Mouse (Mus musculus): Measurements from ENCODE around the gene Aox4. TPM values are rescaled to one million over a fixed set of nuclear protein-coding genes. Genes with fewer than 3 reads are reported as not detected.

Gene Aox4
- polyA plus RNA-seq, 1 experiment from 2014 or later, result 0.08 TPM

DNA sequence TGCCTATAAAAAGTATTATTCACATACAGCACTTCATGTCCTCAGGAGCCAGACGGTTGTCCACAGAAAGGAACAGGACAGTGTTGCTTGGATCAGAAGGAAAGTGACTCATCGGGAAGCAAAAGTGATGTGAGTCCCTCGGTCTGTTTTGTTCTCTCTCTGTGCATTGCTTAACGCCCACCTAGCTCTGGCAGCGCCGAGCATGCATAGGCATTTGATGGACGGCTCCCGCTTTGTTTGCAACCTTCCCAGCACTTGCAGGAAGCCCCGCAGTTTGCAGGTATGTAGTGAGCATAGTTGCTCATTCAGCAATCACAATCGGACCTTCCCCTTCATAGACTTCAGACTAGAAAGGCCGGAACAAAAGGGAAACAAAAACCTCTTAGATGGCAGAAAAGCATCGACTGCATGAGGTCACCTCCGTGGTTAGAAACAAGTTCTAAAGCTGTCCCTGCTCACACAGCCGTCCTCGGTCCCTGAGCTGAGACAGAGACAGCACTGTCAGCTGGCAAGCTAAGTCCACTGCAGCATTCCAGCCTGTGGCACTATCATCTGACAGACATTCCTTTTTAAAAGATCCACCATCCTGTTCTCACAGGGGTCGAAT is 79.8 kb downstream of the Aox4 start:
- no peaks in the 10 kb centered on the region for H3K27me3 ChIP-seq
- H3K4me2 ChIP-seq, result no peak overlapping the region
- H3K9ac ChIP-seq, result no peak overlapping the region
- H3K4me3 ChIP-seq, result no peak overlapping the region
- WGBS, result 43% methylated on average over 16 of the region's 16 CpGs
- ATAC-seq (ENCODE audit: low read depth), result no peak
- H3K4me1 ChIP-seq (replicated peaks), result no peaks in the 10 kb centered on the region
- no peaks in the 10 kb centered on the region for H3K9me3 ChIP-seq
- H3K27ac ChIP-seq (replicated peaks), result no peak overlapping the region
- H3K36me3 ChIP-seq, result no peaks in the 10 kb centered on the region

- H3K9ac ChIP-seq, result no peak overlapping the region
- 70% methylated on average over 13 of the region's 13 CpGs for WGBS
- H3K4me2 ChIP-seq, result no peak overlapping the region
Measured at GRCm38 (mm10) chr1:58291394-58292300, 81.5 kb downstream of the Aox4 start.

GRCm38 (mm10) chr1:58294730-58295129 is 84.5 kb downstream of the Aox4 start:
- 90% methylated on average over 5 of the region's 5 CpGs for WGBS
- H3K4me1 ChIP-seq (replicated peaks), result no peaks in the 10 kb centered on the region
- H3K27ac ChIP-seq (replicated peaks), result no peak overlapping the region
- H3K9ac ChIP-seq, result no peak overlapping the region
- H3K9me3 ChIP-seq, result no peaks in the 10 kb centered on the region
- no peak overlapping the region for H3K4me2 ChIP-seq
- ATAC-seq (ENCODE audit: low read depth), result no peak
- H3K27me3 ChIP-seq, result no peaks in the 10 kb centered on the region
- H3K36me3 ChIP-seq, result no peaks in the 10 kb centered on the region
- no peak overlapping the region for H3K4me3 ChIP-seq

More at GRCm38 (mm10) chr1:58291394-58292300, 81.5 kb downstream of the Aox4 start:
- H3K4me3 ChIP-seq, result no peak overlapping the region
- ATAC-seq (ENCODE audit: low read depth), result no peak
- H3K9me3 ChIP-seq, result no peaks in the 10 kb centered on the region
- H3K4me1 ChIP-seq (replicated peaks), result no peaks in the 10 kb centered on the region
- H3K27ac ChIP-seq (replicated peaks), result no peak overlapping the region
- no peaks in the 10 kb centered on the region for H3K36me3 ChIP-seq
- no peaks in the 10 kb centered on the region for H3K27me3 ChIP-seq

DNA sequence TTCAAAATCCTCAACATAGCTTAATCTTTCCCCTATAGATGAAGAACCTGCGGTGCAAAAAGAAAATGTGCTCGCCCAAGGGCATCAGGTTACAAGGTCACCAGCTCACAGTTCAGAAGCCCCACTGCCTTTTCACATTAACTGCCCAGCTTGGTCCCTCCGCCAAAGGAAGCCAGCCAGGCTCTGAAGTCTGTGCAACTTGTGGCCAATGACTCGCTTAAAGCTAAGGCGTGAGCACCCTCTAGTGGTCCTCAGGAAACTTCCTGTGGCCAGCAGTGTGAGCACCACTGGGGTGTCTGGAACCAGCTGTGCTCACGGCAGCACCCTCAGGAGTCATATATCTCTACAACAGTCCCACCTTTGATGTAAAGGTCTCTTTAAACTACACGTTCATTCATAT is 86.1 kb downstream of the Aox4 start:
- Histone ChIP-seq H3K27ac (replicated peaks) (no peak overlapping the region), H3K4me1 (replicated peaks) (no peaks in the 10 kb centered on the region), H3K9ac (no peak overlapping the region), H3K36me3 (no peaks in the 10 kb centered on the region), H3K9me3 (no peaks in the 10 kb centered on the region), H3K4me3 (no peak overlapping the region), H3K4me2 (no peak overlapping the region), H3K27me3 (no peaks in the 10 kb centered on the region)
- ATAC-seq (ENCODE audit: low read depth), result peak; percentile 85
- 4% methylated on average over 7 of the region's 7 CpGs for WGBS

- WGBS, result 47% methylated on average over 4 of the region's 4 CpGs
Measured at GRCm38 (mm10) chr1:58296821-58297220, 86.6 kb downstream of the Aox4 start.

DNA sequence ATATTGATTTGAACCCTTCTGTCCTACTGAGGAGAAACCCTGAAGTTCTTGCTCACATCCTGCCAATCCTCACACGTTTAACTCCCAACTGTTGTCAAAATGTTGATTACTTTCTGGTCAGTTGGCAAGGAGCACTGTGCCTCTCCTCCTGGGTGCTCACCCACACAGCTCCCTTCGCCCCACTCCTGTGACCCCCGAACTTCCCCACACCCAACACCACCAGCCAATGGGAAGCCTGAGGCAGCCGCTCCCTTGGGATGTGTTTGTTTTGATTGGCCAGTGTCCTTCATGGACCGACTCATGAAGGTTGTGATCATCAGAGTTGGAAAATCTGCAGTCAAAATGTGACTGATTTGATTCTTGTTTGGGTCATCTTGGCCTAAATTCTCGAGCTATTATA is 88.2 kb downstream of the Aox4 start:
- Histone ChIP-seq H3K9me3 (no peaks in the 10 kb centered on the region), H3K36me3 (no peaks in the 10 kb centered on the region), H3K27ac (replicated peaks) (no peak overlapping the region), H3K9ac (no peak overlapping the region), H3K4me1 (replicated peaks) (no peaks in the 10 kb centered on the region), H3K27me3 (no peaks in the 10 kb centered on the region), H3K4me2 (no peak overlapping the region), H3K4me3 (no peak overlapping the region)
- WGBS, result 77% methylated on average over 6 of the region's 6 CpGs
- no peak for ATAC-seq (ENCODE audit: low read depth)

More at GRCm38 (mm10) chr1:58296821-58297220, 86.6 kb downstream of the Aox4 start:
- no peak for ATAC-seq (ENCODE audit: low read depth)
- Histone ChIP-seq H3K9me3 (no peaks in the 10 kb centered on the region), H3K4me2 (no peak overlapping the region), H3K27me3 (no peaks in the 10 kb centered on the region), H3K4me3 (no peak overlapping the region), H3K27ac (replicated peaks) (no peak overlapping the region), H3K4me1 (replicated peaks) (no peaks in the 10 kb centered on the region), H3K36me3 (no peaks in the 10 kb centered on the region), H3K9ac (no peak overlapping the region)

- Histone ChIP-seq H3K4me3 (no peak overlapping the region), H3K27ac (replicated peaks) (no peak overlapping the region), H3K36me3 (no peaks in the 10 kb centered on the region), H3K9ac (no peak overlapping the region), H3K4me2 (no peak overlapping the region), H3K4me1 (replicated peaks) (no peaks in the 10 kb centered on the region), H3K27me3 (no peaks in the 10 kb centered on the region), H3K9me3 (no peaks in the 10 kb centered on the region)
- ATAC-seq (ENCODE audit: low read depth), result no peak
- WGBS, result 94% methylated on average over 7 of the region's 7 CpGs
Measured at GRCm38 (mm10) chr1:58301073-58301472, 90.9 kb downstream of the Aox4 start.

DNA sequence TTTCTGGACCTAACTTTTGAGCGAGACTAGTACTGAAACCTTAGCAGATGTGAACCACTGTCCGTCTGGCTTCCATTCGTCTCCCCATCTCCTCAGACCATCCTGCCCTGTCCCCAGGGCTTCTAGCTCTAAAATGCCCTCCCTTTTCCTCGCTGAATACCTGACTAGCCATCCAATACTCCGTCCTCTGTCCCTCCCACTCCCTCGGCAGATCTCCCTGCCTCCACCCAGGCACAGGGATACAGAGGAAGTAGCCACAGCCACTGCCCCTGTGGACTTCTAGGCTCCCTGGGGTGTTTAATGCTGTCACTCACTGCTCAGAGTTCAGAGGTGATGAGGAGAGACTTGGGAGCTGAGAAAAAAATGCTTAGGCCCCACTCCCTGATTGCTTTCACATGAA is 91.8 kb downstream of the Aox4 start:
- Histone ChIP-seq H3K9me3 (no peaks in the 10 kb centered on the region), H3K4me3 (no peak overlapping the region), H3K4me1 (replicated peaks) (no peaks in the 10 kb centered on the region), H3K4me2 (no peak overlapping the region), H3K27ac (replicated peaks) (no peak overlapping the region), H3K9ac (no peak overlapping the region), H3K36me3 (no peaks in the 10 kb centered on the region), H3K27me3 (no peaks in the 10 kb centered on the region)
- ATAC-seq (ENCODE audit: low read depth), result no peak
- WGBS, result 67% methylated on average over 6 of the region's 6 CpGs

- no peak overlapping the region for H3K4me3 ChIP-seq
- no peaks in the 10 kb centered on the region for H3K36me3 ChIP-seq
- no peak for ATAC-seq (ENCODE audit: low read depth)
- 90% methylated on average over 6 of the region's 6 CpGs for WGBS
- no peak overlapping the region for H3K9ac ChIP-seq
- no peaks in the 10 kb centered on the region for H3K9me3 ChIP-seq
- H3K4me1 ChIP-seq (replicated peaks), result no peaks in the 10 kb centered on the region
- H3K27me3 ChIP-seq, result no peaks in the 10 kb centered on the region
- no peak overlapping the region for H3K4me2 ChIP-seq
- H3K27ac ChIP-seq (replicated peaks), result no peak overlapping the region
Measured at GRCm38 (mm10) chr1:58303009-58303408, 92.8 kb downstream of the Aox4 start.

DNA sequence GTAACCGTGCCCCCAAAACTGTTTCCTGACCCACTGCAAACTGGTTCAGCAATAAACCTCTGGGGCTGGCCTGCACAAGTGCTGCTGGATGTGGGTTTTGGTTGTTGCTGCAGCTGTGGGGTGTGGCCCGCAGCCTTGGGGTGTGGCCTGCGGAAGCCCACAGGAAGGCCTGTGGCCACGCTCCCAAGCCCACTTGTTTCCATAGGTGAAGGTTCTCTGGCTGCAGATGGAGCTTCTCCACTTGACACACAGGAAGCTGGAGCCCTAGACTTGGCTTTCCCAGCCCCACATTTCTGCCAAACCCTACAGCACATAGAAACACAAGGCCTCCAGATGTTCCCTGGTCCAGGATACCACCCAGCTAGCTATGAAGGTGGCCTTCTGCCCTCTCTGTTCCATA is 93.5 kb downstream of the Aox4 start:
- 86% methylated on average over 4 of the region's 4 CpGs for WGBS
- no peak overlapping the region for H3K27ac ChIP-seq (replicated peaks)
- H3K9ac ChIP-seq, result no peak overlapping the region

GRCm38 (mm10) chr1:58304296-58304695 is 94.1 kb downstream of the Aox4 start:
- 61% methylated on average over 12 of the region's 12 CpGs for WGBS
- no peaks in the 10 kb centered on the region for H3K36me3 ChIP-seq

More for the DNA sequence above, 93.5 kb downstream of the Aox4 start:
- Histone ChIP-seq H3K4me1 (replicated peaks) (no peaks in the 10 kb centered on the region), H3K4me3 (no peak overlapping the region), H3K4me2 (no peak overlapping the region), H3K9me3 (no peaks in the 10 kb centered on the region), H3K36me3 (no peaks in the 10 kb centered on the region), H3K27me3 (no peaks in the 10 kb centered on the region)
- no peak for ATAC-seq (ENCODE audit: low read depth)

DNA sequence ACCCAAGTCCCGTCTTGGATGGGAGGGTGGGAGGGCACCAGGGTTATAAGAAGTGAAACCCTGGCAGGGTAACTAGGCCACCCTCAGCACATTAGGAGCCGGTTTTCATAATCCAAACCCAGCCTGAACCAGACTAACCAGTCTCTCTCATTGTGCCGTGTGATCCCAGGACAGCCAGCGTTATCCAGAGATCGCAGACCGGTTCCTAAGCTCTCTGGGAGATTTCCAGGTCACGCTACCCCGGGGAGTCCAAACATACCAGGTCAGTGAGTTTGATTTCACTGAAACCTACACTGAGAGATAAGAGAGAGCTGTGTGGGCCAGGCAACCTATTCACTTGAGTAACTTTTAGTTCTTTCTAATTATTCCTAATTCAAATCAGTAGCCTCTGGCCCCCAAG is 97.0 kb downstream of the Aox4 start:
- no peak for ATAC-seq (ENCODE audit: low read depth)
- WGBS, result 89% methylated on average over 8 of the region's 8 CpGs

More at GRCm38 (mm10) chr1:58304296-58304695, 94.1 kb downstream of the Aox4 start:
- Histone ChIP-seq H3K4me2 (no peak overlapping the region), H3K9me3 (no peaks in the 10 kb centered on the region), H3K4me3 (no peak overlapping the region), H3K4me1 (replicated peaks) (no peaks in the 10 kb centered on the region), H3K9ac (no peak overlapping the region), H3K27me3 (no peaks in the 10 kb centered on the region), H3K27ac (replicated peaks) (no peak overlapping the region)
- ATAC-seq (ENCODE audit: low read depth), result no peak

More for the DNA sequence above, 97.0 kb downstream of the Aox4 start:
- no peak overlapping the region for H3K27ac ChIP-seq (replicated peaks)
- no peak overlapping the region for H3K4me3 ChIP-seq
- no peaks in the 10 kb centered on the region for H3K27me3 ChIP-seq
- H3K4me2 ChIP-seq, result no peak overlapping the region
- H3K36me3 ChIP-seq, result no peaks in the 10 kb centered on the region
- no peaks in the 10 kb centered on the region for H3K9me3 ChIP-seq
- H3K4me1 ChIP-seq (replicated peaks), result no peaks in the 10 kb centered on the region
- no peak overlapping the region for H3K9ac ChIP-seq
